Mouse (Mus musculus): ENCODE measurements around the gene Clca3b. TPM values are rescaled to one million over a fixed set of nuclear protein-coding genes. Genes with fewer than 3 reads are reported as not detected.
"Not testable (repeated sequence)": the region's sequence is repeated elsewhere in the genome, so short reads cannot be mapped to it uniquely, and the experiment has no call there.

Gene Clca3b
- polyA plus RNA-seq (2015; fragmentation: Nextera tagmentation; extraction: Ambion mirVana): not detected in 2 replicates

GRCm38 (mm10) chr3:144849014-144849556, at the start of gene Clca3b:
Gene Clca3b, minus strand, starts transcription at chr3:144849357.
- not testable (repeated sequence) for H3K9me3 ChIP-seq (ENCODE audit: control insufficient read depth, low read length); H3K27me3 ChIP-seq (replicated peaks; ENCODE audit: control insufficient read depth, insufficient read depth, low read length); H3K9ac ChIP-seq (ENCODE audit: low read depth, low read length); H3K4me1 ChIP-seq (ENCODE audit: control insufficient read depth, insufficient read depth, low read depth, low read length); ATAC-seq; H3K36me3 ChIP-seq (ENCODE audit: control insufficient read depth, insufficient read depth, low read length); H3K27ac ChIP-seq (ENCODE audit: low read depth, low read length); H3K4me3 ChIP-seq (ENCODE audit: low read length); H3K4me2 ChIP-seq (ENCODE audit: low read length)
- WGBS: 87% methylated on average over 8 of the region's 9 CpGs

GRCm38 (mm10) chr3:144897042-144897678, 48.0 kb upstream of the Clca3b start:
- Histone ChIP-seq H3K27me3 (replicated peaks; ENCODE audit: control insufficient read depth, insufficient read depth, low read length) (no peaks in the 10 kb centered on the region), H3K4me2 (ENCODE audit: low read length) (no peak overlapping the region), H3K27ac (ENCODE audit: low read depth, low read length) (no peak overlapping the region), H3K4me3 (ENCODE audit: low read length) (no peak overlapping the region), H3K9me3 (ENCODE audit: control insufficient read depth, low read length) (no peaks in the 10 kb centered on the region), H3K36me3 (ENCODE audit: control insufficient read depth, insufficient read depth, low read length) (no peaks in the 10 kb centered on the region), H3K9ac (ENCODE audit: low read depth, low read length) (no peak overlapping the region), H3K4me1 (ENCODE audit: control insufficient read depth, insufficient read depth, low read depth, low read length) (no peaks in the 10 kb centered on the region)
- ATAC-seq: no peak
- WGBS: 84% methylated on average over 2 of the region's 2 CpGs

GRCm38 (mm10) chr3:144890246-144890758, 41.1 kb upstream of the Clca3b start:
- Histone ChIP-seq H3K4me3 (ENCODE audit: low read length) (no peak overlapping the region), H3K9ac (ENCODE audit: low read depth, low read length) (no peak overlapping the region), H3K27me3 (replicated peaks; ENCODE audit: control insufficient read depth, insufficient read depth, low read length) (no peaks in the 10 kb centered on the region), H3K4me2 (ENCODE audit: low read length) (no peak overlapping the region), H3K4me1 (ENCODE audit: control insufficient read depth, insufficient read depth, low read depth, low read length) (no peaks in the 10 kb centered on the region), H3K27ac (ENCODE audit: low read depth, low read length) (no peak overlapping the region), H3K9me3 (ENCODE audit: control insufficient read depth, low read length) (no peaks in the 10 kb centered on the region), H3K36me3 (ENCODE audit: control insufficient read depth, insufficient read depth, low read length) (no peaks in the 10 kb centered on the region)
- 46% methylated on average over 2 of the region's 2 CpGs for WGBS
- no peak for ATAC-seq

- H3K27me3 ChIP-seq (replicated peaks; ENCODE audit: control insufficient read depth, insufficient read depth, low read length): no peaks in the 10 kb centered on the region
- H3K4me1 ChIP-seq (ENCODE audit: control insufficient read depth, insufficient read depth, low read depth, low read length): no peaks in the 10 kb centered on the region
- H3K4me3 ChIP-seq (ENCODE audit: low read length): no peak overlapping the region
- ATAC-seq: no peak
- no peak overlapping the region for H3K9ac ChIP-seq (ENCODE audit: low read depth, low read length)
- H3K36me3 ChIP-seq (ENCODE audit: control insufficient read depth, insufficient read depth, low read length): no peaks in the 10 kb centered on the region
- no peaks in the 10 kb centered on the region for H3K9me3 ChIP-seq (ENCODE audit: control insufficient read depth, low read length)
- no peak overlapping the region for H3K27ac ChIP-seq (ENCODE audit: low read depth, low read length)
- H3K4me2 ChIP-seq (ENCODE audit: low read length): no peak overlapping the region
Observed at GRCm38 (mm10) chr3:144886957-144887356, 37.8 kb upstream of the Clca3b start.

- H3K36me3 ChIP-seq (ENCODE audit: control insufficient read depth, insufficient read depth, low read length); H3K27me3 ChIP-seq (replicated peaks; ENCODE audit: control insufficient read depth, insufficient read depth, low read length); ATAC-seq; H3K4me3 ChIP-seq (ENCODE audit: low read length); H3K4me2 ChIP-seq (ENCODE audit: low read length); H3K9ac ChIP-seq (ENCODE audit: low read depth, low read length); H3K9me3 ChIP-seq (ENCODE audit: control insufficient read depth, low read length); H3K4me1 ChIP-seq (ENCODE audit: control insufficient read depth, insufficient read depth, low read depth, low read length); H3K27ac ChIP-seq (ENCODE audit: low read depth, low read length): not testable (repeated sequence)
- 44% methylated on average over 4 of the region's 4 CpGs for WGBS
Observed at GRCm38 (mm10) chr3:144872012-144872411, 22.9 kb upstream of the Clca3b start.

GRCm38 (mm10) chr3:144849584-144849983, 427 bp upstream of the Clca3b start:
- 68% methylated on average over 4 of the region's 4 CpGs for WGBS
- ATAC-seq: no peak
- H3K27ac ChIP-seq (ENCODE audit: low read depth, low read length): no peak overlapping the region
- no peak overlapping the region for H3K4me3 ChIP-seq (ENCODE audit: low read length)
- no peaks in the 10 kb centered on the region for H3K36me3 ChIP-seq (ENCODE audit: control insufficient read depth, insufficient read depth, low read length)
- H3K9me3 ChIP-seq (ENCODE audit: control insufficient read depth, low read length): no peaks in the 10 kb centered on the region
- H3K4me1 ChIP-seq (ENCODE audit: control insufficient read depth, insufficient read depth, low read depth, low read length): no peaks in the 10 kb centered on the region
- H3K9ac ChIP-seq (ENCODE audit: low read depth, low read length): no peak overlapping the region
- no peak overlapping the region for H3K4me2 ChIP-seq (ENCODE audit: low read length)
- H3K27me3 ChIP-seq (replicated peaks; ENCODE audit: control insufficient read depth, insufficient read depth, low read length): no peaks in the 10 kb centered on the region

GRCm38 (mm10) chr3:144827257-144827656, 21.9 kb downstream of the Clca3b start:
- no peak overlapping the region for H3K4me2 ChIP-seq (ENCODE audit: low read length)
- no peaks in the 10 kb centered on the region for H3K36me3 ChIP-seq (ENCODE audit: control insufficient read depth, insufficient read depth, low read length)
- no peak overlapping the region for H3K4me3 ChIP-seq (ENCODE audit: low read length)
- no peak overlapping the region for H3K27ac ChIP-seq (ENCODE audit: low read depth, low read length)
- no peaks in the 10 kb centered on the region for H3K27me3 ChIP-seq (replicated peaks; ENCODE audit: control insufficient read depth, insufficient read depth, low read length)
- no peaks in the 10 kb centered on the region for H3K4me1 ChIP-seq (ENCODE audit: control insufficient read depth, insufficient read depth, low read depth, low read length)
- ATAC-seq: no peak
- no peak overlapping the region for H3K9ac ChIP-seq (ENCODE audit: low read depth, low read length)
- H3K9me3 ChIP-seq (ENCODE audit: control insufficient read depth, low read length): no peaks in the 10 kb centered on the region
- 82% methylated on average over 6 of the region's 6 CpGs for WGBS

- Histone ChIP-seq H3K4me2 (ENCODE audit: low read length) (no peak overlapping the region), H3K27me3 (replicated peaks; ENCODE audit: control insufficient read depth, insufficient read depth, low read length) (no peaks in the 10 kb centered on the region), H3K27ac (ENCODE audit: low read depth, low read length) (no peak overlapping the region), H3K9me3 (ENCODE audit: control insufficient read depth, low read length) (no peaks in the 10 kb centered on the region), H3K36me3 (ENCODE audit: control insufficient read depth, insufficient read depth, low read length) (no peaks in the 10 kb centered on the region), H3K9ac (ENCODE audit: low read depth, low read length) (no peak overlapping the region), H3K4me1 (ENCODE audit: control insufficient read depth, insufficient read depth, low read depth, low read length) (no peaks in the 10 kb centered on the region), H3K4me3 (ENCODE audit: low read length) (no peak overlapping the region)
- peak; percentile 79 for ATAC-seq
- WGBS: 19% methylated on average over 10 of the region's 10 CpGs
Observed at GRCm38 (mm10) chr3:144825151-144825550, 24.0 kb downstream of the Clca3b start.

- Histone ChIP-seq H3K4me3 (ENCODE audit: low read length) (no peak overlapping the region), H3K9me3 (ENCODE audit: control insufficient read depth, low read length) (no peaks in the 10 kb centered on the region), H3K27me3 (replicated peaks; ENCODE audit: control insufficient read depth, insufficient read depth, low read length) (no peaks in the 10 kb centered on the region), H3K27ac (ENCODE audit: low read depth, low read length) (no peak overlapping the region), H3K4me2 (ENCODE audit: low read length) (no peak overlapping the region), H3K36me3 (ENCODE audit: control insufficient read depth, insufficient read depth, low read length) (no peaks in the 10 kb centered on the region), H3K9ac (ENCODE audit: low read depth, low read length) (no peak overlapping the region), H3K4me1 (ENCODE audit: control insufficient read depth, insufficient read depth, low read depth, low read length) (no peaks in the 10 kb centered on the region)
- 78% methylated on average over 5 of the region's 5 CpGs for WGBS
- ATAC-seq: no peak
Observed at GRCm38 (mm10) chr3:144823331-144823730, 25.8 kb downstream of the Clca3b start.
